ENCODE assay signal across 8 mouse cellular contexts in the genomic region with DNA sequence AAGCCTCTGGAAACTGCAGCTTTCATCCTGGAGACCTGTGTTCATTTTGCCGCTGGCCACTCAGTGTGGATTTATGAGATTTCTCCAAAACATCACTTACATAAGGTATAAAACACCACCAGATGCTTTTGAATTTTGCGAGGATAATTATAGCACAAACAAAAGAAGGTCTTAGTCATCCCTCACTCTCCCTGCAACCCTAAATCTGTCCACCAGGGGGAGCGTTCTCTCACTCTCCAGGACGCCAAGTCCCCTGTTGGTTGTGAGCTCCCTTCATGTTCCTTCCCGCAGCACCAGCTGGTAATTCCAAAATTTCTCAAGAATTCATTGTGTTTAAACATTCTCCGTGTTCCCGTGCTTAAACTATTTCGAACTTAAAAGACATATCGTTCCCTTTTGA. TPM values are rescaled to one million over a fixed set of nuclear protein-coding genes. Genes with fewer than 3 reads are reported as not detected.
DNase-seq lines count a peak whose midpoint lies in the region; TF ChIP-seq lines count a peak whose summit lies in the region.

No protein-coding gene starts in this region.

- DNase-seq in B cell, adult 2 months = peak; percentile 85 to 87
- DNase-seq in NIH3T3 (ENCODE audit: low read depth) = peak; percentile 71
- DNase-seq in cerebellum, adult 9-11 months = peak; percentile 65
- peak; percentile 51 to 97 for DNase-seq in frontal cortex, adult 2 months (ENCODE audit: extremely low spot score in 1 of 2, low spot score in 1 of 2)
- peak; percentile 78 for DNase-seq in kidney, postnatal 14 days
- peak; percentile 75 for DNase-seq in lung, adult 2 months
- peak; percentile 82 to 87 for DNase-seq in right cerebral cortex, postnatal 10 days (ENCODE audit: low spot score in 2 of 2)
- DNase-seq in urinary bladder, postnatal 36 days (ENCODE audit: low spot score in 2 of 2) = peak; percentile 52 to 64

- no peak overlapping the region for H3K4me3 ChIP-seq in lung, adult 2 months (replicated peaks; ENCODE audit: extremely low read depth, low read depth, low read length)

- WGBS in lung, adult 2 months = 10% methylated on average over 9 of the region's 9 CpGs

- TF ChIP-seq POLR2A in lung, adult 2 months (IDR thresholded peaks at IDR 0.05; ENCODE audit: borderline replicate concordance, extremely low read depth, low read depth, low read length) = no peak

- H3K4me1 ChIP-seq in lung, adult 2 months (ENCODE audit: control insufficient read depth, insufficient read depth, low read length) = 0 out of 2 replicates have a peak, but pooled peaks cover 3% of the 10 kb centered on the region

- TF ChIP-seq CTCF in lung, adult 2 months (IDR thresholded peaks at IDR 0.05; ENCODE audit: insufficient read depth, low read length) = peak; percentile 95

RNA-seq across cellular contexts. Expression of a gene that starts 5.4 kb away (rescaled TPM):
- polyA plus RNA-seq in frontal cortex, adult 2 months (2012; rRNA removed) = 24.3 and 24.7 TPM in 2 replicates
- 23.2 and 24.3 TPM in 2 replicates for polyA plus RNA-seq in lung, adult 2 months (2012; rRNA removed)

RNA-seq across cellular contexts. Expression of a gene that starts 50.2 kb away (rescaled TPM):
- 7.9 and 8.0 TPM in 2 replicates for polyA plus RNA-seq in frontal cortex, adult 2 months (2012; rRNA removed)
- 0.07 TPM in 1 of 2 replicates, not detected in the other for polyA plus RNA-seq in lung, adult 2 months (2012; rRNA removed)
